Mouse (Mus musculus): Measurements from ENCODE around the gene Dhx16. TPM values are rescaled to one million over a fixed set of nuclear protein-coding genes. Genes with fewer than 3 reads are reported as not detected.

Dhx16 gene
- 18.6 and 22.0 TPM in 2 replicates for polyA plus RNA-seq (2014; fragmentation: Nextera tagmentation; extraction: Ambion mirVana)

DNA sequence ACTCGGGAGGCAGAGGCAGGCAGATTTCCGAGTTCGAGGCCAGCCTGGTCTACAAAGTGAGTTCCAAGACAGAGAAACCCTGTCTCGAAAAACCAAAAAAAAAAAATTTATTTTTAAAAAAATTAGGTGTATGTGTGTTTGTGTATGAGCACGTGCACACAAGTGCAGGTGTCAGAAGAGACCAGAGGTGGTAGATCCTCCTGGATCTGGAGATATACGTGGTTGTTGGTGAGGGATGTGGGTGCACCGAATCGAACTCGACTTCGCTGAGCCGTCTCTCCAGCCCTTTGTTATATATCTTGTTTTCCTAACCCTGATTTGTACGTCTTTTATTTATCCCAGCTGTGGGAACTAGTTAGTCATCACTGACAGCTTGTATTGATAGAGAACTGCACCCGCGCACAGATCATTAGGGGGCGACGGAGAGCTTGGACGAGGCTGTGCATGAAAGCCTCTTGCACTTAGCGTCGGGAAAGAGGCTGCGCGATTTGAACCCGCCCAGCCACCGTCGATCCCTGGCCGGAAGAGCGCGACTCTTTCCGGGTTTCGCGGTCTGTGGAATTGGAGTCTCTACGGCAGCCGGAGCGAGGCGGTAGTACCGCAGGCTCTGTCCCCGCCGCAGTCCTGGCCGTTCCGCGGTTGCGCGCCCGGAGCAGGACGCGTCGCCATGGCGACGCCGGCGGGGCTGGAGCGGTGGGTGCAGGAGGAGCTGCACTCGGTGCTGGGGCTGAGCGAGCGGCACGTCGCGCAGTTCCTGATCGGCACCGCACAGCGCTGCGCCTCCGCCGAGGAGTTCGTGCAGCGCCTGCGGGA lies at the start of gene Dhx16:
Gene Dhx16 (plus strand): TSS at position 575 of the 813 bp plus-strand sequence.
- peak; percentile 74 for ATAC-seq (ENCODE audit: insufficient number of reproducible peaks, insufficient read depth, low FRiP score, low read depth)
- Histone ChIP-seq H3K9ac (ENCODE audit: low read length) (peak within 1 kb of the TSS; percentile 86), H3K36me3 (ENCODE audit: control insufficient read depth, insufficient read depth, low read length) (peaks cover 56% of the 10 kb centered on the region), H3K27me3 (ENCODE audit: control insufficient read depth, insufficient read depth, low read length) (no peaks in the 10 kb centered on the region), H3K4me1 (ENCODE audit: control insufficient read depth in 2 of 2, insufficient read depth in 2 of 2, low read length in 2 of 2) (peaks cover 0 to 7% of the 10 kb centered on the region in 2 experiments; a peak in 3 of 4 replicates), H3K9me3 (ENCODE audit: control insufficient read depth, low read length) (no peaks in the 10 kb centered on the region), H3K4me3 (ENCODE audit: control insufficient read depth in 1 of 2, insufficient read depth in 1 of 2, low read depth in 1 of 2, low read length in 2 of 2) (peak within 1 kb of the TSS; percentile 61 to 89), H3K4me2 (ENCODE audit: low read length) (peak within 1 kb of the TSS; percentile 66), H3K27ac (replicated peaks in 1 of 2; ENCODE audit: control insufficient read depth in 1 of 2, insufficient read depth in 1 of 2, low read depth in 2 of 2, low read length in 2 of 2) (peak within 1 kb of the TSS in 1 of 2 experiments; percentile 35; a peak in 2 of 4 replicates)
- 6% methylated on average over 66 of the region's 66 CpGs for WGBS

DNA sequence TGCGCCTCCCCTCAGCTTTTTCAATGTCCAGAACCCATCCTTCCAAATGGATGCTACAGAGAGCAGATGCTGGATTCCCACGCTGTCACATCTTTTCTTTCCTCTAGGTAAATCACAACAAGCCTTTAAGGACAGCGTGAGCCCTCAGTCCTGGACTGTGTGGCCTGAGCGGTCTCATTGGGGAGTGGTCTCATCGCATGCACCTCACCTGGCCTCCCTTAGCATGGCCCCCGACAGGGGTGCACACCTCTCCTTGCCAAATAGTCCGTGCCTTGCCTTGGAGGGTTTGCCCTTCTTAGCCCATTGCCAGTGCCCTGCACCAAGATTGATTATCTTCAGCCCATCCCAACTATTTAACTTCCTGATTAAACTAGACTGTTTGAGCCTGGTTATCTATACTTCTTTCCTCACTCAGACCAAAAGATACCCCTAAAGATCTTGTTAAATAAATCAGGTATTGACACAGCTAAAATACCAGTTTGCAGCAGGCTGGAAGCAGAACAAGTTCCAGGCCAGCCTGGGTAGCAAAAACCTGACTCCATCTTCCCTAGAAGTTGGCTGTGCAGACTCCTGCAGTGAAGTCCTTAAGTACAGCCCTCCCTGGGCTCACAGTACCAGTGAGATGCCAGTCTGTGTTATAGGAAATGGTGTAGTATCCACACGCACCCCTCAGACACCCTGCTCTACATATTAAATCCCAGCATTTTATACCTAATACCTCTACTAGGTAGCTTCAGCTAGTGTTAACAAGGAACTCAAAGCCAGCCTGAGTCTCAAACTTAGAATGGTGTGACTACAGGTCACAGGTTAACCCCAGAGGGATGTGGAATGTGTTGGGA lies 47.0 kb upstream of the Dhx16 start:
- Histone ChIP-seq H3K36me3 (ENCODE audit: control insufficient read depth, insufficient read depth, low read length) (peaks cover 84% of the 10 kb centered on the region), H3K27ac (replicated peaks in 1 of 2; ENCODE audit: control insufficient read depth in 1 of 2, insufficient read depth in 1 of 2, low read depth in 2 of 2, low read length in 2 of 2) (no peak overlapping the region), H3K9me3 (ENCODE audit: control insufficient read depth, low read length) (no peaks in the 10 kb centered on the region), H3K27me3 (ENCODE audit: control insufficient read depth, insufficient read depth, low read length) (no peaks in the 10 kb centered on the region), H3K4me3 (ENCODE audit: control insufficient read depth in 1 of 2, insufficient read depth in 1 of 2, low read depth in 1 of 2, low read length in 2 of 2) (no peak overlapping the region), H3K4me2 (ENCODE audit: low read length) (no peak overlapping the region), H3K4me1 (ENCODE audit: control insufficient read depth in 2 of 2, insufficient read depth in 2 of 2, low read length in 2 of 2) (peaks cover 15 to 40% of the 10 kb centered on the region in 2 experiments), H3K9ac (ENCODE audit: low read length) (no peak overlapping the region)
- ATAC-seq (ENCODE audit: insufficient number of reproducible peaks, insufficient read depth, low FRiP score, low read depth): no peak
- WGBS: 73% methylated on average over 8 of the region's 8 CpGs

DNA sequence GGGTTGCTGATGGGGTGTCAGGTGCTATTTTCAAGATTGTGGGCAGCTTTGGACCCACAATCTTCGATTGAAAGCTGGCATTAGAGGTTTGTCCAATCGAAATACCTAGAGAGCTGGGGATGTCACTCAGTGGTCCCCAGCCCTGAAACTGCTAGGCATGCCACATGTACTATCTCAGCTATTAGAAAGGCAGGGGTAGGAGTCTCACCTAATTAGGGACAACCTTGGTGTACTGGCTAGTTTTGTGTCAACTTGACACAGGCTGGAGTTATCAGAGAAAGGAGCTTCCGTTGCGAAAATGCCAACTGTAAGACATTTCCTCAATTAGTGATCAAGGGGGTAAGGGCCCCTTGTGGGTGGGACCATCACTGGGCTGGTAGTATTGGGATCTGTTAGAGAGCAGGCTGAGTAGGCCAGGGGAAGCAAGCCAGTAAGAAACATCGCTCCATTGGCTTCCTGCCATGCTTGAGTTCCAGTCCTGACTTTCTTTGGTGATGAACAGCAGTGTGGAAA lies 46.3 kb upstream of the Dhx16 start:
- ATAC-seq (ENCODE audit: insufficient number of reproducible peaks, insufficient read depth, low FRiP score, low read depth): no peak
- 18% methylated on average over 5 of the region's 5 CpGs for WGBS
- H3K36me3 ChIP-seq (ENCODE audit: control insufficient read depth, insufficient read depth, low read length): peaks cover 78% of the 10 kb centered on the region
- H3K27ac ChIP-seq (replicated peaks in 1 of 2; ENCODE audit: control insufficient read depth in 1 of 2, insufficient read depth in 1 of 2, low read depth in 2 of 2, low read length in 2 of 2): no peak overlapping the region
- H3K9ac ChIP-seq (ENCODE audit: low read length): 0 out of 2 replicates have a peak overlapping the region, but pooled peaks have one; percentile 0
- no peak overlapping the region for H3K4me3 ChIP-seq (ENCODE audit: control insufficient read depth in 1 of 2, insufficient read depth in 1 of 2, low read depth in 1 of 2, low read length in 2 of 2)
- no peaks in the 10 kb centered on the region for H3K27me3 ChIP-seq (ENCODE audit: control insufficient read depth, insufficient read depth, low read length)
- H3K4me2 ChIP-seq (ENCODE audit: low read length): no peak overlapping the region
- H3K9me3 ChIP-seq (ENCODE audit: control insufficient read depth, low read length): no peaks in the 10 kb centered on the region
- peaks cover 15 to 40% of the 10 kb centered on the region in 2 experiments for H3K4me1 ChIP-seq (ENCODE audit: control insufficient read depth in 2 of 2, insufficient read depth in 2 of 2, low read length in 2 of 2)

DNA sequence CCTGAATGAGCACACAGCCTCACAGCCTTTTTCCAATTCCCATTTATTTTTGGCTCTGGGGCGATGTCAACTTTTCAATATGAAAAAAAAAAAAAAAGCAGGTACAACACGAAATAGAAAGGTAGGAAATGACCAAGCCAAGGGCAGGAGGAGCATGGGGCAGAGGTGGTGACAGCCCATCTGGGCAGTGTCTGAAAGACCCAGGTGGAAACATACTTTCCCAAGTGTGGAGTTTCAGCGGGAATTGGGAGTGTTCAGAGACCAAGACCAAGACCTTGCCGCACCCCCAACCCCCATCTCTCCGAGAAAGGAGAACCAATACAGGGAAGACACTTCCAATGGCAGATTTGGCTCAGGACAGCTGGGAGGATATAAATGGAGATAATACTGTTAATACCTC lies 45.7 kb upstream of the Dhx16 start:
- Histone ChIP-seq H3K4me3 (ENCODE audit: control insufficient read depth in 1 of 2, insufficient read depth in 1 of 2, low read depth in 1 of 2, low read length in 2 of 2) (no peak overlapping the region), H3K27ac (replicated peaks in 1 of 2; ENCODE audit: control insufficient read depth in 1 of 2, insufficient read depth in 1 of 2, low read depth in 2 of 2, low read length in 2 of 2) (no peak overlapping the region), H3K9me3 (ENCODE audit: control insufficient read depth, low read length) (no peaks in the 10 kb centered on the region), H3K27me3 (ENCODE audit: control insufficient read depth, insufficient read depth, low read length) (no peaks in the 10 kb centered on the region), H3K36me3 (ENCODE audit: control insufficient read depth, insufficient read depth, low read length) (peaks cover 72% of the 10 kb centered on the region), H3K9ac (ENCODE audit: low read length) (peak overlapping the region; percentile 98; the same call in 1 of the 2 replicates), H3K4me1 (ENCODE audit: control insufficient read depth in 2 of 2, insufficient read depth in 2 of 2, low read length in 2 of 2) (peaks cover 15 to 40% of the 10 kb centered on the region in 2 experiments), H3K4me2 (ENCODE audit: low read length) (no peak overlapping the region; the same call in 1 of the 2 replicates)
- no peak for ATAC-seq (ENCODE audit: insufficient number of reproducible peaks, insufficient read depth, low FRiP score, low read depth)
- WGBS: 48% methylated on average over 5 of the region's 5 CpGs

DNA sequence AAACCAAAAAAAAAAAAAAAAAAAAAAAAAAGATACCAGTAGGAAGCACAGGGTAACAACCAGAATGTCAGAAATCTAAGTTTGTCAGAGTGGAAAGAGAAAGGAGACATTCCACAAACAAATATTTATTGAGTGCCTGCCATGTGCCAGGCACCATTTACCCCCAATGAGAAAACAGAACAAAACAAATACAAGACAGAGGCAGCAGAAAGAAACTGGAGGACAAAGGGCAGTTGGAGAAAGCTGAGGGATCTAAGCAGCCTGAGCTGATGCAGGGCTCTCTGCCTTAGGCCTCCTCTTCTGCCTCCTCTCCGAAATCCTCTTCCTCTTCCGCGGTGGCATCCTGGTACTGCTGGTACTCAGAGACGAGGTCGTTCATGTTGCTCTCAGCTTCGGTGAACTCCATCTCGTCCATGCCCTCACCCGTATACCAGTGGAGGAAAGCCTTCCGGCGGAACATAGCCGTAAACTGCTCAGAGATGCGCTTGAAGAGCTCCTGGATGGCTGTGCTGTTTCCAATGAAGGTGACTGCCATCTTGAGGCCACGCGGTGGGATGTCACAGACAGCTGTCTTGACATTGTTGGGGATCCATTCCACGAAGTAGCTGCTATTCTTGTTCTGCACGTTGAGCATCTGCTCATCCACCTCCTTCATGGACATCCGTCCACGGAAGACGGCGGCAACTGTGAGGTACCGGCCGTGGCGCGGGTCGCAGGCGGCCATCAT lies 44.8 kb upstream of the Dhx16 start:
- H3K27ac ChIP-seq (replicated peaks in 1 of 2; ENCODE audit: control insufficient read depth in 1 of 2, insufficient read depth in 1 of 2, low read depth in 2 of 2, low read length in 2 of 2): no peak overlapping the region
- H3K4me2 ChIP-seq (ENCODE audit: low read length): peak overlapping the region; percentile 71
- peaks cover 16 to 44% of the 10 kb centered on the region in 2 experiments for H3K4me1 ChIP-seq (ENCODE audit: control insufficient read depth in 2 of 2, insufficient read depth in 2 of 2, low read length in 2 of 2)
- H3K27me3 ChIP-seq (ENCODE audit: control insufficient read depth, insufficient read depth, low read length): no peaks in the 10 kb centered on the region
- peak overlapping the region; percentile 98 for H3K9ac ChIP-seq (ENCODE audit: low read length)
- peak overlapping the region; percentile 80 to 81; a peak in 3 of 4 replicates for H3K4me3 ChIP-seq (ENCODE audit: control insufficient read depth in 1 of 2, insufficient read depth in 1 of 2, low read depth in 1 of 2, low read length in 2 of 2)
- H3K9me3 ChIP-seq (ENCODE audit: control insufficient read depth, low read length): no peaks in the 10 kb centered on the region
- ATAC-seq (ENCODE audit: insufficient number of reproducible peaks, insufficient read depth, low FRiP score, low read depth): no peak
- WGBS: 75% methylated on average over 26 of the region's 26 CpGs
- H3K36me3 ChIP-seq (ENCODE audit: control insufficient read depth, insufficient read depth, low read length): peaks cover 66% of the 10 kb centered on the region

DNA sequence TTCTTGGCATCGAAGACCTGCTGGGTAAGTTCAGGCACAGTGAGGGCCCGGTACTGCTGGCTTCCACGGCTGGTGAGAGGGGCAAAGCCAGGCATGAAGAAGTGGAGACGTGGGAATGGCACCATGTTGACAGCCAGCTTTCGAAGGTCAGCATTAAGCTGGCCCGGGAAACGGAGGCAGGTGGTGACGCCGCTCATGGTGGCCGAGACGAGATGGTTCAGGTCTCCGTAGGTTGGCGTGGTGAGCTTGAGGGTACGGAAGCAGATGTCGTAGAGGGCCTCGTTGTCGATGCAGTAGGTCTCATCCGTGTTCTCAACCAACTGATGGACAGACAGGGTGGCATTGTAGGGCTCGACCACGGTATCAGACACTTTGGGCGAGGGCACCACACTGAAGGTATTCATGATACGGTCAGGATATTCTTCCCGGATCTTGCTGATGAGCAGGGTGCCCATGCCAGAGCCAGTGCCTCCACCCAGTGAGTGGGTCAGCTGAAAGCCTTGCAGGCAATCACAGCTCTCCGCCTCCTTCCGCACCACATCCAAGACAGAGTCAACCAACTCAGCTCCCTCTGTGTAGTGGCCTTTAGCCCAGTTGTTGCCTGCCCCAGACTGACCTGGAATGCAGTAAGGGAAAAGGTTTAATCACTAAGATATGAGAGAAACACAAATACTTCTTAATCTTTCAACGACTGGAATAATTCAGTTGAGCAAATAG lies 44.0 kb upstream of the Dhx16 start:
- 72% methylated on average over 26 of the region's 26 CpGs for WGBS
- Histone ChIP-seq H3K9me3 (ENCODE audit: control insufficient read depth, low read length) (no peaks in the 10 kb centered on the region), H3K27me3 (ENCODE audit: control insufficient read depth, insufficient read depth, low read length) (no peaks in the 10 kb centered on the region), H3K9ac (ENCODE audit: low read length) (peak overlapping the region; percentile 98), H3K4me1 (ENCODE audit: control insufficient read depth in 2 of 2, insufficient read depth in 2 of 2, low read length in 2 of 2) (peaks cover 16 to 38% of the 10 kb centered on the region in 2 experiments), H3K27ac (replicated peaks in 1 of 2; ENCODE audit: control insufficient read depth in 1 of 2, insufficient read depth in 1 of 2, low read depth in 2 of 2, low read length in 2 of 2) (no peak overlapping the region), H3K4me3 (ENCODE audit: control insufficient read depth in 1 of 2, insufficient read depth in 1 of 2, low read depth in 1 of 2, low read length in 2 of 2) (peak overlapping the region; percentile 80 to 81), H3K36me3 (ENCODE audit: control insufficient read depth, insufficient read depth, low read length) (peaks cover 63% of the 10 kb centered on the region), H3K4me2 (ENCODE audit: low read length) (peak overlapping the region; percentile 71)
- no peak for ATAC-seq (ENCODE audit: insufficient number of reproducible peaks, insufficient read depth, low FRiP score, low read depth)
